Mouse (Mus musculus) G1E (cell line): ENCODE data around the gene Ino80b. TPM values are rescaled to one million over a fixed set of nuclear protein-coding genes. Genes with fewer than 3 reads are reported as not detected.
A peak's percentile ranks its signal among the peaks of the same experiment; 100 is the strongest.

Experiments used
- ATAC-seq: 2 replicates; pipeline ENCODE4 v1.8.0; 2016; ENCODE audit warnings: mild to moderate bottlenecking; ENCODE audit not compliant: insufficient number of reproducible peaks, poor library complexity, low FRiP score, severe bottlenecking; ENCODE audit errors: extremely low read depth
- DNase-seq: peaks from one replicate; pipeline ENCODE4 v3.0.0; 2012; ENCODE audit warnings: low spot score
- H3K27me3 ChIP-seq: 2 replicates; pipeline ENCODE4 v1.6.1; 2012; ENCODE audit warnings: mild to moderate bottlenecking, low read length, inconsistent platforms; ENCODE audit not compliant: insufficient read depth
- H3K36me3 ChIP-seq: replicated peaks from 2 replicates; pipeline ENCODE3; 2012; ENCODE audit warnings: mild to moderate bottlenecking, inconsistent platforms
- H3K4me1 ChIP-seq: 2 replicates; pipeline ENCODE4 v1.6.1; 2012; ENCODE audit warnings: low read depth, low read length, inconsistent platforms, mixed read lengths; ENCODE audit not compliant: insufficient read depth
- H3K4me3 ChIP-seq: 2 replicates; pipeline ENCODE4 v1.5.1; 2012; ENCODE audit warnings: low read depth, mild to moderate bottlenecking, inconsistent platforms, low read length, moderate library complexity, mixed read lengths
- H3K9me3 ChIP-seq: replicated peaks from 2 replicates; pipeline ENCODE4 v1.6.1; 2012; ENCODE audit warnings: inconsistent platforms
- CTCF ChIP-seq: IDR thresholded peaks from 2 replicates; pipeline ENCODE4 v1.5.1; 2012; ENCODE audit warnings: low read depth, low read length, inconsistent platforms, mixed read lengths
- GATA1 ChIP-seq: IDR thresholded peaks from 2 replicates; pipeline ENCODE4 v1.6.1; 2012; ENCODE audit warnings: borderline replicate concordance, low read length, inconsistent platforms, mixed read lengths
- GATA2 ChIP-seq: IDR thresholded peaks from 2 replicates; pipeline ENCODE4 v1.6.1; 2012; ENCODE audit warnings: low read depth, low read length, inconsistent platforms, borderline replicate concordance
- POLR2AphosphoS5 ChIP-seq: IDR thresholded peaks from 2 replicates; pipeline ENCODE4 v1.6.1; 2012; ENCODE audit warnings: low read depth, low read length, inconsistent platforms; ENCODE audit not compliant: insufficient replicate concordance
- TAL1 ChIP-seq: conservative IDR thresholded peaks from 2 replicates; pipeline ENCODE4 v1.6.1; 2012; ENCODE audit warnings: low read depth, low read length, inconsistent platforms, mixed read lengths
- polyA plus RNA-seq: library from polyadenylated mRNA; stranded (reverse); fragments of >175 nt; gene quantifications from 2 replicates; pipeline ENCODE4 v1.2.3, GENCODE M21; 2012
- total RNA-seq, 2 experiments: library from RNA; stranded (forward) in 1 of 2; stranded (reverse) in 1 of 2; fragments of 200-1000 nt in 1 of 2; fragments of >200 nt in 1 of 2; fragmentation: Nextera tagmentation in 1 of 2; gene quantifications; 2 replicates each; pipeline ENCODE4 v1.2.3; 2014 to 2017

Gene Ino80b
- total and polyA plus RNA-seq, 3 experiments = 19.7 to 121 (median 21.1) TPM

DNA sequence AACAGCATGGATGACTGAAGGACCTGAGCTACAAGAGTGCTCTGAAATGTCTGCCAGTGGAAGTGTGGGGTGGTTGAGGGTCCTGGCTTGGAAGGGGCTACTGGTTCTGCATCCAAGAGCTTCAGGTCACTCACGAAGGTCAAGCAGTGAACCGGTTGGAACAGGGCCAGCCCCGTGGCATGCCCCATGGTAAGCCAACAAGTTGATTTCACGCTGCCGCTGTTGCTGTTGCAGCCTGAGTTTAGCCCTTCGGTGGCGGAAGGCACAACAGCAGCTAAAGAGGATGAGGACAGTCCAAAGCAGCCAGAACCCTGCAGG is 5.5 kb downstream of the Ino80b start:
- peaks cover 63% of the 10 kb centered on the region for H3K36me3 ChIP-seq
- no peak for DNase-seq
- no peaks in the 10 kb centered on the region for H3K27me3 ChIP-seq
- H3K9me3 ChIP-seq = no peaks in the 10 kb centered on the region
- ATAC-seq = no peak
- peak overlapping the region; percentile 80; the same call in 1 of the 2 replicates for H3K4me3 ChIP-seq
- peaks cover 79% of the 10 kb centered on the region for H3K4me1 ChIP-seq
- TF ChIP-seq TAL1 = no peak
- 0 out of 2 replicates have a peak, but pooled peaks have one; percentile 32 for TF ChIP-seq POLR2AphosphoS5

DNA sequence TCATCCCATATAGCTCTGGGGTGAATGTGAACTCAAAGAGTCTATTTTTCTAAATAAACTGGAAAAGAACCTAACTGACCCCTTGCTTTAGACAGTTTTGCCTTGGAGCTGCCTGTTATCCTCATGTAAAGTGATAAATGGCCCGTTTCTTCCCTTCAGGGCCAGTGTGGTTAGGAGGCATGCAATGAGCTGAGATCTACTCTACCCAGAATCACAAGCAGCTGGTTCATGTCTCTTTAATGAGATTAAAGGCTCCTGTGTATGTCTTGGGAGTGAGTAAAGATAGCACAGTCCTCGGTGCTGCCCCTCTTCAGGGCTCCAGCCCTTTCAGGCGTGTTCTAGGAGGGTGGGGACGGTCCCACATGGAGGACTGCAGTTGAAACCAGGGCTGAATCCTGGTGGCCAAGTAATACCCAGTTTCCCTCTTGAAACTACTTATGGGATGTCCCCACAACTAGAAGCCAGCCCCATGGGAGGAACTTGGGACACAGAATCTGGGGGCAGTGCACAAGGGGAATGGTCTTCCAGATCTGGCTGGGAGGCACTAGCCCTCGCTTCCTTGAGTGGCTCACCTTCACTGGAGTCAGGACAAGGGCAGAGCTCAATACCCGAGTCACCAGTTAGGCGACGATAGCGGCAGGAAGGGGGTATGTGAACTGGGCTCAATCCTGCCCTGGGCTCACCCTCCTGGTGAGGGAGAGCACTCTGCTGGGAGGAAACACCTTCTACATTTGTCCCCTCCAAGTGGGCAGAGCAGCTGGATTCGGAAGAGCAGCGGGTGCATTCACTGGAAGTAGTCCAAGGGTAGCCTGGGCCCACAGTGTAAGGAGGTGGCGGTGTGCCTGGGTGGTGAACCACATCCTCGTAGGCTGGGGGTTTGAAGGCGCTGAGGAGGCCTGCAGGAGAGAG is 6.2 kb downstream of the Ino80b start:
- H3K27me3 ChIP-seq = no peaks in the 10 kb centered on the region
- no peaks in the 10 kb centered on the region for H3K9me3 ChIP-seq
- H3K4me1 ChIP-seq = peaks cover 79% of the 10 kb centered on the region
- ATAC-seq (no peak), DNase-seq (no peak)
- H3K4me3 ChIP-seq = peak overlapping the region; percentile 80; the same call in 1 of the 2 replicates
- no peak for TF ChIP-seq GATA1
- no peak for TF ChIP-seq TAL1
- no peak for TF ChIP-seq CTCF
- no peak; the same call in 1 of the 2 replicates for TF ChIP-seq POLR2AphosphoS5
- TF ChIP-seq GATA2 = no peak
- H3K36me3 ChIP-seq = peaks cover 61% of the 10 kb centered on the region

DNA sequence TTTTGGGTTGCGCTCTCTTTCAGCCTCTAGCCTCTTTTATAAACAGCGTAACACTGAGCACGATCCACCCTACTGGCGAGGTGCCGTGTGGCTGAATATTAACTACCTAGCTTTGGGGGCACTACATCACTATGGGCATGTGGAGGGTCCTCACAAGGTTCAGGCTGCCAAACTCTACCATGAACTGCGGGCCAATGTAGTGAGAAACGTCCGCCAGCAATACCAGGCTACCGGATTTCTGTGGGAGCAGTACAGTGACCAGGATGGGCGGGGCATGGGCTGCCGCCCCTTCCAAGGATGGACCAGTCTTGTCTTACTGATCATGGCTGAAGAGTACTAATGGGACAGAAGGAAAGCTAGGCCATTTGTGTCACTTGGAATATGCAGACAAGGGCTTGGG is 6.9 kb downstream of the Ino80b start:
- Histone ChIP-seq H3K9me3 (no peaks in the 10 kb centered on the region), H3K27me3 (no peaks in the 10 kb centered on the region), H3K4me3 (no peak overlapping the region; the same call in 1 of the 2 replicates), H3K36me3 (peaks cover 62% of the 10 kb centered on the region), H3K4me1 (peaks cover 81% of the 10 kb centered on the region)
- ATAC-seq (no peak), DNase-seq (no peak)
- TF ChIP-seq TAL1 = no peak
- TF ChIP-seq GATA2 = no peak
- no peak for TF ChIP-seq CTCF
- TF ChIP-seq GATA1 = no peak
- TF ChIP-seq POLR2AphosphoS5 = no peak

DNA sequence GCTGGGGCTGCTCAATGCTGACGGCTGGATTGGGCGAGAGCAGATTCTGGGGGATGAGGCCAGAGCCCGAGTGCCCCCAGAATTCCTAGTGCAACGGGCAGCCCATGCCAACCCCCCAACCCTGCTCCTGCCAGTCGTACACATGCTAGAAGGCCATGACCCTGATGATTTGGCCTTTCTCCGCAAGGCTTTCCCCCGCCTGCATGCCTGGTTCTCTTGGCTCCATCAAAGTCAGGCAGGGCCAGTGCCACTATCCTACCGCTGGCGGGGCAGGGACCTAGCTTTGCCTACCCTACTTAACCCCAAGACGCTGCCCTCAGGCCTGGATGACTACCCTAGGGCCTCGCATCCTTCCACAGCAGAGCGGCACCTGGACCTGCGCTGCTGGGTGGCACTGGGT is 7.6 kb downstream of the Ino80b start:
- no peak for ATAC-seq
- TF ChIP-seq GATA1 (no peak), POLR2AphosphoS5 (no peak), TAL1 (no peak), CTCF (no peak), GATA2 (no peak)
- Histone ChIP-seq H3K9me3 (no peaks in the 10 kb centered on the region), H3K4me1 (peaks cover 79% of the 10 kb centered on the region), H3K36me3 (peaks cover 61% of the 10 kb centered on the region), H3K4me3 (peak overlapping the region; percentile 46; the same call in 1 of the 2 replicates), H3K27me3 (no peaks in the 10 kb centered on the region)
- no peak for DNase-seq

DNA sequence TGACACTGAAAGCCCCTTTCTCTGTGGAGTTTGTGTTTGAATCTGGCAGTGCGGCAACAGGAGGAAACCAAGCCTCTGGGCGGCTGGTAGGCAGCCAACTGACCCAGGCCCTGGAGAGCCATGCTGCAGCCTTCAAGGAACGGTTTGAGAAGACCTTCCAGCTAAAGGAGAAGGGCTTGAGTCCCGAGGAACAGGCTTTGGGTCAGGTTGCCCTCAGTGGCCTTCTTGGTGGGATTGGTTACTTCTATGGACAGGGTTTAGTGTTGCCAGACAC is 8.1 kb downstream of the Ino80b start:
- ATAC-seq (no peak), DNase-seq (no peak)
- H3K9me3 ChIP-seq = no peaks in the 10 kb centered on the region
- TF ChIP-seq TAL1 = no peak
- TF ChIP-seq CTCF = no peak
- no peak for TF ChIP-seq GATA1
- no peak for TF ChIP-seq GATA2
- no peak for TF ChIP-seq POLR2AphosphoS5
- H3K36me3 ChIP-seq = peaks cover 62% of the 10 kb centered on the region
- H3K4me1 ChIP-seq = peaks cover 77% of the 10 kb centered on the region
- peak overlapping the region; percentile 94; the same call in 1 of the 2 replicates for H3K4me3 ChIP-seq
- H3K27me3 ChIP-seq = no peaks in the 10 kb centered on the region

DNA sequence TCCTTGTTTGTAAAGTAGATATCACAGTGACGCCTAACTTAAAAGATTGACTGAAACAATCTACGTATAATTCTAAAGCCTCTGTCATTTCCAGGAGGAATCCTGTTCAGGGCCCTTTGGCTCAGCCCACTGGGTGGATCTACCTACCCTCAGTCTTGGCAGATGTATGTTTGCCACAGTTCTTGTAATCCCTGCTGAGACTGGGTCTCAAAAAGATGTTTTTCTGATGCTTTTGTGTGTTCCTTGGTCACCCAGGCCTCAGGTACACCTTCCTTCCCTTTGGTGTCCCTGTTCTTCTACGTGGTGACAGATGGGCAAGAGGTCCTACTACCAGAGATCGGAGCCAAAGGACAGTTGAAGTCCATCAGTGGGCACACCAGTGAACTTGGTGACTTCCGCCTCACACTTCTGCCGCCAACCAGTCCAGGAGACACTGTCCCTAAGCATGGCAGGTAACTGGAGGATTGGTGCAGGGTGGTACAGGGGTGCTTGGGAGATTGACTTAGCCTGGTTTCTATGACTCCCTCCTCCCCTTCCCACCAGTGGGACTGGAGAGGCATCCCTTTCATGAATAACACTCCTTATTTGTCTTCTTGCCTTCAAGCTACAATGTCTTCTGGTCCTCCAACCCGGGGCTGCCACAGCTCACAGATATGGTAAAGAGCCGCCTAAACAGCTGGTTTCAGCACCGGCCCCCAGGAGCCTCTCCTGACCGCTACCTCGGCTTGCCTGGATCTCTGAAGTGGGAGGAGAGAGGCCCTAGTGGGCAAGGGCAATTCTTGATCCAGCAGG is 8.7 kb downstream of the Ino80b start:
- no peaks in the 10 kb centered on the region for H3K9me3 ChIP-seq
- H3K27me3 ChIP-seq = no peaks in the 10 kb centered on the region
- H3K36me3 ChIP-seq = peaks cover 63% of the 10 kb centered on the region
- TF ChIP-seq TAL1 (no peak), POLR2AphosphoS5 (no peak), CTCF (no peak), GATA1 (no peak), GATA2 (no peak)
- DNase-seq = no peak
- no peak for ATAC-seq
- peak overlapping the region; percentile 94 for H3K4me3 ChIP-seq
- H3K4me1 ChIP-seq = peaks cover 76% of the 10 kb centered on the region
